Mouse (Mus musculus): ENCODE measurements around the gene Hoxb1. TPM values are rescaled to one million over a fixed set of nuclear protein-coding genes. Genes with fewer than 3 reads are reported as not detected.

Hoxb1 gene
- total RNA-seq, 4 experiments from 2014 or later, result not detected

GRCm38 (mm10) chr11:96334002-96334364, 31.6 kb upstream of the Hoxb1 start:
- no peak for DNase-seq

GRCm38 (mm10) chr11:96334998-96335397, 30.6 kb upstream of the Hoxb1 start:
- no peak for DNase-seq

- no peak for DNase-seq
These were observed 29.0 kb upstream of the Hoxb1 start for GRCm38 (mm10) chr11:96336597-96336996.

GRCm38 (mm10) chr11:96337026-96337425, 28.5 kb upstream of the Hoxb1 start:
- peak; percentile 19 for DNase-seq

GRCm38 (mm10) chr11:96338957-96339855, 26.3 kb upstream of the Hoxb1 start:
- DNase-seq, result peak; percentile 13

GRCm38 (mm10) chr11:96340698-96341365, 24.7 kb upstream of the Hoxb1 start:
- peak; percentile 35 for DNase-seq

GRCm38 (mm10) chr11:96341701-96342575, 23.6 kb upstream of the Hoxb1 start:
- peak; percentile 54 for DNase-seq

- DNase-seq, result no peak
These were observed 23.0 kb upstream of the Hoxb1 start for GRCm38 (mm10) chr11:96342576-96342930.

- DNase-seq, result no peak
These were observed 22.3 kb upstream of the Hoxb1 start for GRCm38 (mm10) chr11:96343206-96343745.

- no peak for DNase-seq
These were observed 21.3 kb upstream of the Hoxb1 start for GRCm38 (mm10) chr11:96344061-96344877.

GRCm38 (mm10) chr11:96344878-96345159, 20.7 kb upstream of the Hoxb1 start:
- no peak for DNase-seq

GRCm38 (mm10) chr11:96345220-96345892, 20.2 kb upstream of the Hoxb1 start:
- DNase-seq, result no peak

GRCm38 (mm10) chr11:96345893-96346806, 19.4 kb upstream of the Hoxb1 start:
- DNase-seq, result no peak

- no peak for DNase-seq
These were observed 18.5 kb upstream of the Hoxb1 start for GRCm38 (mm10) chr11:96346916-96347520.

- no peak for DNase-seq
These were observed 17.8 kb upstream of the Hoxb1 start for GRCm38 (mm10) chr11:96347717-96348116.

- DNase-seq, result no peak
These were observed 17.2 kb upstream of the Hoxb1 start for GRCm38 (mm10) chr11:96348141-96348928.

GRCm38 (mm10) chr11:96348988-96349387, 16.6 kb upstream of the Hoxb1 start:
- no peak for DNase-seq

GRCm38 (mm10) chr11:96349491-96350340, 15.8 kb upstream of the Hoxb1 start:
- DNase-seq, result no peak
